Mouse (Mus musculus) neural tube, embryonic 15.5 days (tissue): Measurements from ENCODE around the gene Gm49387. TPM values are rescaled to one million over a fixed set of nuclear protein-coding genes. Genes with fewer than 3 reads are reported as not detected.

ENCODE experiments used
- ATAC-seq: fragments of 200-750 bp; cut with Nextera tagmentation; 2 replicates; pipeline ENCODE4 v1.8.0; 2017; ENCODE audit warnings: mild to moderate bottlenecking, moderate TSS enrichment, moderate library complexity; ENCODE audit not compliant: low FRiP score
- H3K27ac ChIP-seq: fragments of 300-500 bp; sonication (generic); replicated peaks from 2 replicates; pipeline ENCODE4 v1.5.1; 2015; ENCODE audit warnings: mild to moderate bottlenecking, inconsistent platforms
- H3K27me3 ChIP-seq: fragments of 300-500 bp; sonication (generic); replicated peaks from 2 replicates; pipeline ENCODE4 v1.6.1; 2015; ENCODE audit warnings: inconsistent platforms
- H3K36me3 ChIP-seq: fragments of 300-500 bp; sonication (generic); 2 replicates; pipeline ENCODE4 v1.6.1; 2015; ENCODE audit warnings: inconsistent platforms
- H3K4me1 ChIP-seq: fragments of 300-500 bp; sonication (generic); 2 replicates; pipeline ENCODE4 v1.6.1; 2015; ENCODE audit warnings: inconsistent platforms
- H3K4me2 ChIP-seq: fragments of 300-500 bp; sonication (generic); 2 replicates; pipeline ENCODE4 v1.6.1; 2015; ENCODE audit warnings: inconsistent platforms, mild to moderate bottlenecking, moderate library complexity
- H3K4me3 ChIP-seq: fragments of 300-500 bp; sonication (generic); replicated peaks from 2 replicates; pipeline ENCODE4 v1.5.1; 2015; ENCODE audit warnings: mild to moderate bottlenecking, inconsistent platforms
- H3K9ac ChIP-seq: fragments of 300-500 bp; sonication (generic); replicated peaks from 2 replicates; pipeline ENCODE4 v1.6.1; 2015; ENCODE audit warnings: mild to moderate bottlenecking, inconsistent platforms
- H3K9me3 ChIP-seq: fragments of 300-500 bp; sonication (generic); replicated peaks from 2 replicates; pipeline ENCODE4 v1.6.1; 2016; ENCODE audit warnings: inconsistent platforms
- WGBS: fragments of 180-500 bp; shearing (Covaris S2); methylation state at CpG from one replicate; pipeline ENCODE4 v1.1.7; 2015; ENCODE audit warnings: mixed read lengths; 5-methylcytosine and 5-hydroxymethylcytosine counted together
- polyA plus RNA-seq: library from polyadenylated mRNA; unstranded; fragments of >200 nt; fragmentation: Nextera tagmentation; extraction: Ambion mirVana; gene quantifications from 2 replicates; pipeline ENCODE4 v1.2.1, GENCODE M21; 2015

Gene Gm49387
- polyA plus RNA-seq, 1 experiment from 2014 or later = 0.59 TPM

DNA sequence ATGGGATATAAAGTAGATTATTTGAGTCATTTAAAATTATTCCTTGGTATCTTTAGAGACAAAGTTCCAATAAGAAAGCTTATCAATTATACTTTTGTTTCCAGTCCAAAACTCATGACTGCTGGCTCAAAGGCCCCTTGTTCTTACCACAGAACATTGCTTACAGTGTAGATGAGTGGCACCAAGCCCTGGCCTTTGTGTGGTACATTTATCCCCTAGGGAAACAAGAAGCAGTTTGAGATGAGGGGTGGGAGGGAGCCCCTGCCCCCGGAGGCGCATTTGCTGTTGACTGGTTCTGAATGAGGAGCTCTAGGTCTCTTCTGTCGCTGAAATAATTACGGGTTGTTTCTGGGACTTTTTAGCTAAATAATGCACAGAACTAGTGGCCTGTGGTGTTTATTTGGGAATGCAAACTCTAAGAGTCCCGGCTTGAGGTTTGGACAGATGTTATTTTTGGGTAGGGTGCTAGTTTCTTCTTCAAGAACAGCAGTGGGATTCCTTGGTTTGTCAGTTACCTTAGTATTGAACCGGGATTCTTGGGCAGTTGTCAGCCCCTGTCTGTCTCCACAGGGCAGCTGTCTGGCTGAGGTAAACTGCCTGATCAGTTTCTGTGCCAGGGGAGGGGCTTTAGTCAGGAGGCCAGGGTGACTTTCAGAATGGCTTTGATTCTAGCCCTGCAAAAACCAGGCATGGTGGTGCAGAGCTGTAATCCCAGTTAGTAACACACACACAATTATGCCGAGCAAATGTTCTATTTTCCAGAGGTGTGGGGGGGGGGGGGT is 19.8 kb upstream of the Gm49387 start:
- peak overlapping the region; percentile 61 for H3K4me2 ChIP-seq
- H3K9ac ChIP-seq = no peak overlapping the region
- no peak for ATAC-seq

DNA sequence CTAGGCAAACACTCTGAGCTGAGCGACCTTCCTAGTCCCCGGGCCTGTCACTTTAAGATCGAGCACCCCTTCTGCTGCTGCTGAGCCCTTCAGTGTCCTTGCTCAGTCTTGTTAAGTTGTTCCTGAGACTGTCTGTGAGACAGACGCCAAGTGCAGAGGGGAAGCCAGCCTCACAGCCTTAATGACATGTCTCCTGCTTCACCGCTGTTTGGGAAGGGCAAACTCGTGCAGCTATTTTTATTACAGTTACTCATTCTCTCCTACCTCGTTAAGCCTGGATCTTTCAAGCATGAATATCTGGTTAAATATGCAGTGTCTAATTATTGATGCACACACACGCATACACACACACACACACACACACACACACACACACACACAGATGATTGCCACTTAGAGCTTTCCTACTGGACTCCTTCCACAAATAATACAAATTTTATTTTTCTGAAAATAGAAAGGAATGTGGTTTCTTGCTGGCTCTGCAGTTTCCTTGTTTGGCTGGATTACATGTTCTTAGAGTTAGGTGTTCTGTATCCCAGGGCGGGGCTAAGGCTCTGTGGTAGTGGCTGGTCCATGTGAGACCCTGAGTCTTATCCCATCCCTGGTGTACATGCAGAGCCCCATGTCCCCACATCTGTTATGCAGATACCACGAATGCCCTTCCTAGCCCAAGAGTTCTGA is 19.0 kb upstream of the Gm49387 start:
- Histone ChIP-seq H3K27ac (peak overlapping the region; percentile 99), H3K9me3 (no peaks in the 10 kb centered on the region), H3K4me1 (peaks cover 72% of the 10 kb centered on the region), H3K9ac (peak overlapping the region; percentile 10; the same call in 1 of the 2 replicates), H3K4me2 (no peak overlapping the region), H3K4me3 (no peak overlapping the region), H3K27me3 (no peaks in the 10 kb centered on the region), H3K36me3 (no peaks in the 10 kb centered on the region)
- ATAC-seq = no peak
- 31% methylated on average over 10 of the region's 10 CpGs for WGBS

More for the DNA sequence above, 19.8 kb upstream of the Gm49387 start:
- Histone ChIP-seq H3K9me3 (no peaks in the 10 kb centered on the region), H3K4me3 (no peak overlapping the region), H3K27ac (peak overlapping the region; percentile 99), H3K27me3 (no peaks in the 10 kb centered on the region), H3K36me3 (no peaks in the 10 kb centered on the region), H3K4me1 (peaks cover 81% of the 10 kb centered on the region)
- 19% methylated on average over 7 of the region's 7 CpGs for WGBS

DNA sequence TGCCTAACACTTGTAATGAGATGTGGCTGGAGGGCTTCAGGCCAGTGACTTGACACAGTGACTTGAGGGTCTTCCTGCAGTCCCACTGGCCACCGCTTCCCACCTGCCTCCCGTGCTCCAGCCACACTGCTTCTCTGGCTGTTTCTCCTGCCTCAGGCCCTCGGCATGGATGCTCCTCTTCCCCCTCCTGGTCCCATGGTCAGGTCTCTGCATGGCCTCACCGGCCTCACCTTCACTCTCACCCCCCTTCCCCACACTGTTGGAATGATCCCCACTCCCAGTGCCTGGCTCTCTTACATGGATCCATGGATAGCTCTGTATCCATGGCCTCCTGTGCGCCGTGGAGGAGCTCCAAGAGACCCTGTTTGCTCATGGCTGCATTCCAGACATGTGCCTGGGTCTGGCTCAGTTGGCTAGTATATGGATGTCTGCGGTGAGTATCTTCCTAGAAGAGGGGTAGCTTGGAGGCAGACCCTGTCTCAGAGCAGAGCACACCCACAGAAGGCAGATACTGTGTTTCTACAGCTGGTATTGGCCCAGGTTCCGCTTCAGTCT is 17.5 kb upstream of the Gm49387 start:
- WGBS = 86% methylated on average over 8 of the region's 8 CpGs

DNA sequence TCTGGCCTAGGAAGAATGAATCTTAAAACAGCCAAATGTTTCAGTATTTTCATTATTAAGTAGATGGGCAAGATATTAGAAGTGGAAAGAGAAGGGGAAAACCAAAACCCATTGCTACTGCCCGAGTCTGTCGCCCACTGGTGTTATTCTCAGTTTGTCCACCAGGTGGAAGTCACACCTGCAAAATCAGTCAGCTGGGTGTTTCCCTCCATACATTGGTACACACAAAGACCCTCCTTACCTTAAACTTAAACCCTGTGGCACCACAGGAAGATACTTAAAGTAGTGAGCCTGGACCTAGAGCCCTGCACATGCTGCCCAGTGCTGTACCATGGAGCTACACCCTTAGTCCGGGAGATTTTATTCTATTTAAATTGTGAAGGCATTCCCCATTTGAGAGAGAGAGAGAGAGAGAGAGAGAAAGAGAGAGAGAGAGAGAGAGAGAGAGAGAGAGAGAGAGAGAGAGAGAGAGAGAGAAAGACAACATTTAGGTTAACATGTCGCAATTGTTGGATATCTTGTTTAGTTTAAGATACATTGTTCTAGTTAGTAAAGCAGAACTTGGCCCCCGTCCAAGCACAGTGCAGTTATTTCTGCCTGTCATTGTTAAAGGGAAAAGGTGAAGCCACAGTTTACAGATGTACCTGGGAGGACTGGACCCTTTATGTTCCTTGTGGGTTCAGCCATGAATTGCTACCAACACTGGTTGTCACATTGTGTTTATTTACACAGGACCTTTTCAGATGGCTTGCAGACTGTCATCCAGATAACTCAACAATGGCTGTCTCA is 16.4 kb upstream of the Gm49387 start:
- Histone ChIP-seq H3K27me3 (no peaks in the 10 kb centered on the region), H3K9me3 (no peaks in the 10 kb centered on the region), H3K9ac (no peak overlapping the region), H3K4me3 (no peak overlapping the region), H3K4me1 (peaks cover 46% of the 10 kb centered on the region), H3K4me2 (no peak overlapping the region), H3K36me3 (no peaks in the 10 kb centered on the region), H3K27ac (no peak overlapping the region)
- WGBS = 39% methylated on average over 5 of the region's 5 CpGs
- no peak for ATAC-seq

More for the DNA sequence above, 17.5 kb upstream of the Gm49387 start:
- ATAC-seq = no peak
- no peak overlapping the region for H3K4me2 ChIP-seq
- no peak overlapping the region for H3K4me3 ChIP-seq
- H3K9me3 ChIP-seq = no peaks in the 10 kb centered on the region
- H3K4me1 ChIP-seq = peaks cover 58% of the 10 kb centered on the region
- no peak overlapping the region for H3K9ac ChIP-seq
- no peaks in the 10 kb centered on the region for H3K27me3 ChIP-seq
- peak overlapping the region; percentile 99; the same call in 1 of the 2 replicates for H3K27ac ChIP-seq
- no peaks in the 10 kb centered on the region for H3K36me3 ChIP-seq

DNA sequence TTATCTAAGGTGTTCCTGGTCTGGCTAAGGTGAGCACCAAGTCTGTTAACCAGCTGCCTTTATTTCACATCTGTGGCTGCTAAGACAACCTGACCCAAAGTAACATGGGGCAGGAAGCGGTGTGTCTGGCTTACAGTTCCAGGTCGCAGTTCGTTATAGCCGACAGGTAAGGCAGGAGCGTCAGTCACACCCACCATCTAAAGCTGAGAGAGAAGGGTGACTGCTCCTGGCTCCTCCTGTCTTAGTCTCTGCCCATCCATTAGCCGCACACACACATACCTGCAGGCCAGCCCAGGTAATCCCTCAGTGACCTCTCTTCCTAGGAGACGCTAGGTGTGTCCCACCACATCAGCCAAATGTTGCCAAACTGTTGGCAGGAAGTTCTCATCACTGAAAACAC is 15.7 kb upstream of the Gm49387 start:
- ATAC-seq = no peak

DNA sequence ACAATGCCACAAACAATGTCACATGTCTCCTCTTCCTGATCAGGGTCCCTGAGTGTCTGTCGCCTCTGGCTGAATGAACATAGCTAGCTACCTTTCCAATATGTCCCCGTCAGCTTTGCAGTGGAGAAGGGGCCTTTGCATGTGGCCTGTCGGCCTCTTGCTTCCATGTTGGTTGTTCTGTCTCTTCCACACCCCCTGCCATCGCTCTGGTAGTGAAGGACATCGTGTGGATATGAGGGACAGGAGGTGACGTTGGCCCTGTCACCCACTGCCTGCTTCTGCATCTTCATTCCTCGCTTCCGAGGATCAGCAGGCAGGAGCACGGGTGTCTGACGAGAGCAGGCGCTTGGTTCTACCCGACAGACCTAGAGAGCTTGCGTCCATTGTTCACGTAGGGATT is 14.7 kb upstream of the Gm49387 start:
- H3K36me3 ChIP-seq = no peaks in the 10 kb centered on the region
- no peak for ATAC-seq
- H3K27ac ChIP-seq = no peak overlapping the region
- H3K27me3 ChIP-seq = no peaks in the 10 kb centered on the region
- WGBS = 88% methylated on average over 14 of the region's 14 CpGs
- peaks cover 34% of the 10 kb centered on the region for H3K4me1 ChIP-seq
- no peaks in the 10 kb centered on the region for H3K9me3 ChIP-seq
- no peak overlapping the region for H3K4me2 ChIP-seq
- H3K4me3 ChIP-seq = no peak overlapping the region
- H3K9ac ChIP-seq = no peak overlapping the region

More for the DNA sequence above, 15.7 kb upstream of the Gm49387 start:
- H3K4me1 ChIP-seq = peaks cover 44% of the 10 kb centered on the region
- H3K27me3 ChIP-seq = no peaks in the 10 kb centered on the region
- WGBS = 88% methylated on average over 7 of the region's 7 CpGs
- no peak overlapping the region for H3K4me2 ChIP-seq
- no peaks in the 10 kb centered on the region for H3K36me3 ChIP-seq
- no peak overlapping the region for H3K27ac ChIP-seq
- H3K9ac ChIP-seq = no peak overlapping the region
- no peak overlapping the region for H3K4me3 ChIP-seq
- no peaks in the 10 kb centered on the region for H3K9me3 ChIP-seq

DNA sequence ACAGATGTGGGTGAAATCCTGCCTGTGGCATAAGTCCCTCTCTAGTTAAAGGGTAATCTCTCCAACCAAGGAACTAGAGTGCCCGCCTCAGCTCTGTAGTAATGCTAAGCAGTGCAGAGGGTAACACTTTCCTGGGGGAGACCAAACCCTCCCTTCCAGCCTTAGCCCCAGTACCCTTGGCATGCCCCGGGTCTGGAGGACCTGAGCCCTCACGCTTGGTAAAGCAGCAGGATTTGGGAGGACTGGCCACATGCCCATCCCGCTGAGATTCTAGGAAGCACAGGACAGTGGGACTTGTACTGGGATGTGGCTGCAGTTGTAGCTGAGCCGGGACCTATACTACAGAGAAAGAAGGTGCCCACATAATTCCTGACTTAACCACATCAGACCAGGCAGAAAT is 14.1 kb upstream of the Gm49387 start:
- no peak for ATAC-seq
- WGBS = 93% methylated on average over 5 of the region's 5 CpGs
- Histone ChIP-seq H3K4me1 (peaks cover 28% of the 10 kb centered on the region), H3K4me2 (no peak overlapping the region), H3K27ac (no peak overlapping the region), H3K36me3 (no peaks in the 10 kb centered on the region), H3K4me3 (no peak overlapping the region), H3K9me3 (no peaks in the 10 kb centered on the region), H3K27me3 (no peaks in the 10 kb centered on the region), H3K9ac (no peak overlapping the region)

DNA sequence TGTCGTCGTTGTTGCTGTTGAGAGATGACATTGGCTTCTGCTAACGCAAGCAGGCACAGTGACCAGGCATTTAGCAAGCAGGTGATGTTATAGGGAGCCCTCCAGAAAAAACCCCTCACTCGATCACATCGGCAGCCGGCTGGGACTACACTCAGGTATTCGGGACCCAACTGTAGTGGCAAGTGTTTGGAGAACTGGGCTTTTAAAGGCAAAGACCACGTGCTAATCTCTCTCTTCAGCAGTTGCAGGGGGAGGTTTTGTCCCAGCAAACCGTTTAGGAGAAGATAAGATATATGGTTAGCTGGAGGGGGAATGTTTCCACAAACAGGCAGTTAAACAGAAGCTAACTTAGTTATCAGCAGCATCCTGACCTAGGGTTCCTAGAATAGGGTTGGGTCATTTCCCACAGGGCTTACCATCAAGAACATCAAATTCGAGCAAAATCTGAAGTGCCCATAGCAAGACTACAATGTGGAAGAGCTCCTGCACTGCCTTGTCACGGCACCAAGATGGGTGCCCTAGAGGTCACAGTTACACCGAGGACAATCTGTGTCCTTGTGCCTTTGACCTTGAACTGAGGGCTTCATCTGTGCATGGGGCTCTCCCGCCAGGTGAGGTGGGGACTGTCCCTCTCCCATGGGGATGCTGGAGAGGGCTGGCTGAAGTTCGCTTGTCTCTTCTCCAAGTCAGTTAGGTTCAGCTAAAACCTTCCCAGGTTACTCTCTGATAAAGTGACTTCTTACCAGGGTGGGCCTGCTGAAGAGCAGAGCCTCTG is 12.6 kb upstream of the Gm49387 start:
- WGBS = 84% methylated on average over 14 of the region's 14 CpGs
- Histone ChIP-seq H3K4me1 (peaks cover 13% of the 10 kb centered on the region), H3K9ac (no peak overlapping the region), H3K9me3 (no peaks in the 10 kb centered on the region), H3K27me3 (no peaks in the 10 kb centered on the region), H3K36me3 (no peaks in the 10 kb centered on the region), H3K27ac (no peak overlapping the region), H3K4me3 (no peak overlapping the region), H3K4me2 (no peak overlapping the region)
- no peak for ATAC-seq

DNA sequence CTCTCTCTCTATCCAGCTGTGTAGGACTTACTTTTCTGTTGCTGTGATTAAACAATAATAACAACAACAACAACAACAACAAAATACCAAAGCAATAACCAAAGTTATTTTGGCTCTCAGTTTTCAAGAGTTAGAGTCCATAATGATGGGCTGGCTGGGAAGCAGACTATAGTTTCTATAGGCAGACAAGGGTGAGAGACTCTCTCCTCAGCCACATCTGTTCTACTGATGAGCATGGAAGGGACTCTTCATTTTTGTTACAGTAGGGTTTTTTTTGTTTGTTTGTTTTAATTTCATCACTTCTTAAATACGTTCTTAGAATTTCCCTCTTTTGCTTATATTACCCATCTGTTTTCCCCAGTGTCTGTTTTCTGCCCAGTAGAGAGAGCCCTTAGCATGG is 11.9 kb upstream of the Gm49387 start:
- WGBS = 90% methylated on average over 1 of the region's 1 CpGs
- no peak overlapping the region for H3K4me3 ChIP-seq
- peaks cover 7% of the 10 kb centered on the region; the same call in 1 of the 2 replicates for H3K4me1 ChIP-seq
- no peaks in the 10 kb centered on the region for H3K27me3 ChIP-seq
- no peak overlapping the region for H3K27ac ChIP-seq
- no peak overlapping the region for H3K9ac ChIP-seq
- no peak for ATAC-seq
- no peak overlapping the region for H3K4me2 ChIP-seq
- H3K36me3 ChIP-seq = no peaks in the 10 kb centered on the region
- no peaks in the 10 kb centered on the region for H3K9me3 ChIP-seq

DNA sequence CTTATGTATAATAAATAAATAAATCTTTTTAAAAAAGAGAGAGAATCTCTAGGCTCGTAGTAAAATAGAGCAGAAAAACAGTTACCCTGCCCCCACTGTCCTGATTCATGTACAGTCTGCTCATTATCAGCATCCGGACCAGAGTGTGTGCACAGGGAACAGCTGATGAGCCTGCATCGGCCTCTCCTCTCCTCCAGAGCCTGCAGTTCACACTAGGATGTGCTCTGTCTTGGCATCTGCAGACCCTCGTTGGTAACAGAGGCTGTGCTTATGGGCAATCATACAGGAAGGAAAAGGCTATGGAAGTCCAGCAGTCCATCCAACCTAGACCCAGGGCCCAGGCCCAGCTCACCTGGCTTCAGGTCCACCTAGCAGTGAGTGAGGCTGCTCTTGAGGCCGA is 11.4 kb upstream of the Gm49387 start:
- 75% methylated on average over 5 of the region's 5 CpGs for WGBS
- no peaks in the 10 kb centered on the region for H3K36me3 ChIP-seq
- no peak for ATAC-seq
- H3K27ac ChIP-seq = no peak overlapping the region
- no peak overlapping the region for H3K4me3 ChIP-seq
- H3K9ac ChIP-seq = no peak overlapping the region
- H3K4me1 ChIP-seq = peaks cover 2% of the 10 kb centered on the region; the same call in 1 of the 2 replicates
- H3K4me2 ChIP-seq = no peak overlapping the region
- no peaks in the 10 kb centered on the region for H3K9me3 ChIP-seq
- H3K27me3 ChIP-seq = no peaks in the 10 kb centered on the region

DNA sequence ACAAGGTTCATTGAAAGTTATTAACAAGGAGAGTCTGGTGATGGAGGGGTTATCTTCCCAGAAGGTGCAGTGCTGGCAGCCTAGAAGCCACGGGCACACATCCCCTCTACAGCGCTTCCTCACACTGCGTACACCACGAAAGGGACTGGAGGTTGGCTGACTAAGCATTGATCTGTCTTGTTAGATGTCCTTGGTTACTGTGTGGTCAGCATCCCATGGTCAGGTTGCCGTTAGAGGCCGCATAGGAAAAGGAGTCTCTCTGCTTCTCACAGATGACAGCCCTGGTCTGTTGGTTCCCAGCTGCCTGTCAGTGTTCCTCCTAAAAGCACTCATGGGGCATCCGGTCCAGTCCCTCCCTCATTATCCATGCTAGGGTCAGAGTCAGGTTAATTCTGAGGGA is 10.5 kb upstream of the Gm49387 start:
- 93% methylated on average over 7 of the region's 7 CpGs for WGBS
- no peak for ATAC-seq
- Histone ChIP-seq H3K27me3 (no peaks in the 10 kb centered on the region), H3K9ac (no peak overlapping the region), H3K4me3 (no peak overlapping the region), H3K9me3 (no peaks in the 10 kb centered on the region), H3K4me2 (no peak overlapping the region), H3K4me1 (no peaks in the 10 kb centered on the region), H3K27ac (no peak overlapping the region), H3K36me3 (no peaks in the 10 kb centered on the region)
